Comparison of ENCODE assay signal across 24 mouse cellular contexts in genomic region chr9:25260411-25260810, GRCm38 (mm10).
"Had no signal": no experiment of that assay in that cellular context is flagged by ENCODE, and none has a peak within 500 bp of the region (broad histone marks: within the 10 kb centered on the region; RNA-seq: fewer than 3 reads in every experiment).

No protein-coding gene starts in this region.

- H3K27ac ChIP-seq: heart, embryonic 10.5 days; hindbrain, embryonic 13.5 days; hindbrain, embryonic 15.5 days; hindbrain, postnatal 0 days; kidney, embryonic 15.5 days; kidney, postnatal 0 days; limb, embryonic 12.5 days had no signal

- H3K27me3 ChIP-seq: heart, embryonic 12.5 days; hindbrain, embryonic 13.5 days; hindbrain, embryonic 15.5 days; kidney, embryonic 15.5 days; limb, embryonic 12.5 days had no signal

- H3K9ac ChIP-seq: forebrain, postnatal 0 days; heart, embryonic 12.5 days; hindbrain, embryonic 13.5 days; hindbrain, embryonic 15.5 days; kidney, embryonic 15.5 days; limb, embryonic 12.5 days had no signal

- H3K4me3 ChIP-seq: heart, embryonic 10.5 days; heart, embryonic 12.5 days; hindbrain, embryonic 13.5 days; hindbrain, embryonic 15.5 days; kidney, embryonic 15.5 days; limb, embryonic 12.5 days had no signal

- H3K4me2 ChIP-seq: heart, embryonic 12.5 days; hindbrain, embryonic 13.5 days; hindbrain, embryonic 15.5 days; kidney, embryonic 15.5 days; limb, embryonic 12.5 days had no signal

- H3K4me1 ChIP-seq: heart, embryonic 10.5 days; limb, embryonic 12.5 days had no signal

- H3K9me3 ChIP-seq: heart, embryonic 10.5 days; heart, embryonic 12.5 days; hindbrain, embryonic 13.5 days; hindbrain, embryonic 15.5 days; kidney, embryonic 15.5 days; limb, embryonic 12.5 days had no signal

- ATAC-seq: forebrain, postnatal 0 days; hindbrain, postnatal 0 days; intestine, embryonic 16.5 days had no signal

- DNase-seq: forebrain, postnatal 0 days; gastrocnemius, postnatal 14 days; gastrocnemius, postnatal 36 days; heart, adult 18-20 months; heart, postnatal 10 days; heart, postnatal 36 days; kidney, adult 11 months; kidney, adult 2 months; kidney, adult 9 months; kidney, postnatal 14 days; kidney, postnatal 36 days; layer of hippocampus, adult 9-11 months; layer of hippocampus, postnatal 36 days; left cerebral cortex, postnatal 4 days; liver had no signal
